Mouse (Mus musculus) ES-E14 (cell line): Measurements from ENCODE around the gene Ift122. TPM values are rescaled to one million over a fixed set of nuclear protein-coding genes. Genes with fewer than 3 reads are reported as not detected.

ENCODE experiments used
- DNase-seq: peaks from one replicate; pipeline ENCODE4 v3.0.0-alpha.2; 2013; ENCODE audit warnings: low read depth, low spot score
- H3K27ac ChIP-seq: 2 replicates; pipeline ENCODE4 v1.5.1; 2012; ENCODE audit warnings: low read depth, mild to moderate bottlenecking, low read length, moderate library complexity, mixed read lengths; ENCODE audit not compliant: poor library complexity, insufficient read depth, severe bottlenecking
- H3K36me3 ChIP-seq: 2 replicates; pipeline ENCODE4 v1.6.1; 2012; ENCODE audit warnings: mild to moderate bottlenecking, low read length, moderate library complexity, mixed read lengths; ENCODE audit not compliant: control insufficient read depth, poor library complexity, insufficient read depth, severe bottlenecking
- H3K4me1 ChIP-seq, 2 experiments: fragments of 150-350 bp in 1 of 2; sonication (generic) in 1 of 2; 2 replicates each; pipeline ENCODE4 v1.6.1; 2012; ENCODE audit warnings: low read length in 2 of 2, mild to moderate bottlenecking in 1 of 2, mixed read lengths in 1 of 2; ENCODE audit not compliant: control insufficient read depth in 2 of 2, insufficient read depth in 2 of 2, poor library complexity in 1 of 2
- H3K4me3 ChIP-seq, 2 experiments: fragments of 150-350 bp in 1 of 2; sonication (generic) in 1 of 2; 2 replicates each; pipeline ENCODE4 v1.5.1; 2012; ENCODE audit warnings: low read length in 2 of 2, low read depth in 1 of 2, mild to moderate bottlenecking in 1 of 2, mixed read lengths in 1 of 2; ENCODE audit not compliant: insufficient read depth in 1 of 2, poor library complexity in 1 of 2, severe bottlenecking in 1 of 2
- H3K9ac ChIP-seq: 2 replicates; pipeline ENCODE4 v1.6.1; 2012; ENCODE audit warnings: low read depth, mild to moderate bottlenecking, low read length, mixed read lengths; ENCODE audit not compliant: poor library complexity, insufficient read depth, severe bottlenecking
- H3K9me3 ChIP-seq: fragments of 150-350 bp; sonication (generic); 2 replicates; pipeline ENCODE4 v1.6.1; 2012; ENCODE audit warnings: low read depth, mild to moderate bottlenecking, low read length; ENCODE audit not compliant: control insufficient read depth, insufficient read depth
- CHD2 ChIP-seq: IDR thresholded peaks from 2 replicates; pipeline ENCODE4 v1.6.1; 2014; ENCODE audit warnings: mild to moderate bottlenecking, low read depth, low read length, inconsistent platforms
- HCFC1 ChIP-seq: IDR thresholded peaks from 2 replicates; pipeline ENCODE4 v1.6.1; 2012; ENCODE audit warnings: low read length, inconsistent platforms, borderline replicate concordance; ENCODE audit not compliant: insufficient read depth
- MAFK ChIP-seq: IDR thresholded peaks from 2 replicates; pipeline ENCODE4 v1.6.1; 2014; ENCODE audit warnings: mild to moderate bottlenecking, low read depth, low read length, inconsistent platforms; ENCODE audit not compliant: insufficient read depth
- ZC3H11A ChIP-seq: IDR thresholded peaks from 2 replicates; pipeline ENCODE4 v1.6.1; 2012; ENCODE audit warnings: low read depth, mild to moderate bottlenecking, inconsistent platforms, low read length, borderline replicate concordance
- ZNF384 ChIP-seq: IDR thresholded peaks from 2 replicates; pipeline ENCODE4 v1.6.1; 2012; ENCODE audit warnings: low read depth, low read length, inconsistent platforms
- in situ Hi-C, 2 experiments: fragments of 600-800 bp; cut with MboI; formaldehyde crosslinking; loops; one replicate each; pipeline ENCODE4 v1.15.1; 2025; ENCODE audit warnings: low sequenced_read_pairs in 2 of 2, inconsistent platforms in 1 of 2; ENCODE audit not compliant: unreplicated experiment in 2 of 2
- total RNA-seq: library from RNA; depleted of rRNA; stranded (reverse); fragments of 300-350 nt; gene quantifications from 2 replicates; pipeline ENCODE4 v1.2.3, GENCODE M21; 2012

Ift122 gene
- total RNA-seq, 1 experiment, result 8.5 TPM

DNA sequence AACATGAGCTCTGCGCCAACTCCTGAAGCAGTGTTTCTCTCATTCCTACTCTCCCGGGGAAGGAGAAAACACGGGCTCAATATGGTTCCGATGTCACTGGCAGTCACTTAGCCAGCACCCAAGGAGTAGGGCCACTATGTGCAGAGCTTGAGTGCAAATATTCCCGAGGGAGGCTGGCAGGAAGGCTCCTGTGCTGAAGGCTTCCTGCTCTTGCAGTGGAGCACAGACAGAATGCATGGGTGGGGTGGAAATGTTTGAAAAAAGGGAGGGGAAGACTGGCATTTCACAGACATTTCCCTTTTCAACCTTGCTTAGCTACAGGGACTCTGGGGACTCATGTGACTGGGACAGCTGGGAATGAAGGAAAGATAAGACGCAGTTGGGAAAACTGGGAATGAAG, 25.4 kb downstream of the Ift122 start:
- Histone ChIP-seq H3K36me3 (no peaks in the 10 kb centered on the region; the same call in 1 of the 2 replicates), H3K27ac (no peak overlapping the region), H3K9me3 (no peaks in the 10 kb centered on the region), H3K4me3 (no peak overlapping the region), H3K9ac (no peak overlapping the region), H3K4me1 (peaks cover 0 to 3% of the 10 kb centered on the region in 2 experiments; a peak in 1 of 4 replicates)
- TF ChIP-seq CHD2 (no peak), ZNF384 (no peak), HCFC1 (no peak), MAFK (no peak), ZC3H11A (no peak)
- in situ Hi-C loops, result no loop called here
- DNase-seq, result no peak

DNA sequence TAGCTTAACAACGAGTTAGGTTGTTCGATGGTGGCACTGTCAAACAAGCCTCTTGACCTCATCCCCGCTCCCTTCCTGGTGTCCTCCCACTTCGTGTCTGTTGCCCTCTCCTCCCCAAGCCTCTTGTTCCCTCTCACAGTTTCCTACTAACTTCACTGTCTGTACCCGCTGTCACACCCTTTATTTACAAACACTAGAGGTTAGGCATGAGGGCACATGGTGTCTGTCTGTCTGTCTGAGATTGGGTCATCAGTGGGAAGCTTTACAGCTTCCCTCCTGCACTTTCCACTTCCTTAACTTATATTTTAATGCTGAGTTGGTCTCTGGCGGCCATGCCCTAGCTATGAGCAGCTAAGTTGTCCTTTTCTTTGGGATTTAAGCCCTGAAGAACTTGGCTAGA, 26.5 kb downstream of the Ift122 start:
- DNase-seq, result no peak
- TF ChIP-seq MAFK, result no peak
- H3K4me1 ChIP-seq, result peaks cover 0 to 3% of the 10 kb centered on the region in 2 experiments; a peak in 1 of 4 replicates
- in situ Hi-C loops, result no loop called here
- H3K27ac ChIP-seq, result no peak overlapping the region
- H3K9ac ChIP-seq, result no peak overlapping the region
- H3K4me3 ChIP-seq, result no peak overlapping the region
- no peaks in the 10 kb centered on the region; the same call in 1 of the 2 replicates for H3K36me3 ChIP-seq
- H3K9me3 ChIP-seq, result no peaks in the 10 kb centered on the region

DNA sequence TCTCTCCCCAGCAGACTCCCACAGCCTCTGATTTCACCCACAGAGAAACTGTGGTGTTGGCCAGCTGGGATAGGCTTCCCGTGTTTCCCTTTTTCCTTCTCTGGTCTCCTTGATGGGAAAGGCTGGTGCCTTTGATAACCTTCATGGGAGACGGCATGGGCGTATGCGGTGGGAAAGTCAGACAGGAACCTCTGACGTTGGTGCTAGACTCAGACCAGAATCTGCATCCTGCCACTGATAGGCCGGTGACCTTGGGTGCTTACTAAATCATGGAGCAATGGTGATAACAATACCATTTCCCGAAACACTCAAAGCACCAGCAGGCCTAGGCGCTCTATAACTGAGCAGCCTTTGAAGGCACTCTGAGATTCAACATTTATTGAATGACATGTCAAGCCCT, 27.5 kb downstream of the Ift122 start:
- no peak overlapping the region for H3K4me3 ChIP-seq
- H3K9ac ChIP-seq, result no peak overlapping the region
- no peak overlapping the region for H3K27ac ChIP-seq
- TF ChIP-seq MAFK (no peak), HCFC1 (no peak), ZNF384 (no peak), ZC3H11A (no peak), CHD2 (no peak)
- H3K36me3 ChIP-seq, result no peaks in the 10 kb centered on the region; the same call in 1 of the 2 replicates
- in situ Hi-C loops, result no loop called here
- H3K4me1 ChIP-seq, result peaks cover 0 to under 1% of the 10 kb centered on the region in 2 experiments; a peak in 1 of 4 replicates
- H3K9me3 ChIP-seq, result no peaks in the 10 kb centered on the region
- DNase-seq, result no peak

DNA sequence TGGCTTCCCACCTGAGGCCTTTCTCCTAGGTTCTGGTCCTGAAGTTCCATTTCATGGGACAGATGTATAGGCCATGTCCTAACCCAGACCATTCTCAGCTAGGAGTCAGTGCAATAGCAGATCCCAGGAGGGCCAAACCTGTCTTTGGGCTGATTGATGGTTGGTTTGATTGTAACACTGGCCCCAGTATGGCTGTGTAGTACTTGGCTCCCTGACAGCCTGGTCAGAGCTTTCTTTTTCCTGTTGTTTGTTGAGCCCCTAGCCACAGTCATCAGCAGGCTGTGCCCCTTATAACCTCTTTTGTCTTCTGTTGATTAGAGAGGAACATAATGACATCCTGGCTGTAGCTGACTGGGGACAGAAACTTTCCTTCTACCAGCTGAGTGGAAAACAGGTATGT, 30.7 kb downstream of the Ift122 start:
- in situ Hi-C loops, result no loop called here
- peaks cover 3% of the 10 kb centered on the region; the same call in 1 of the 2 replicates for H3K36me3 ChIP-seq
- TF ChIP-seq HCFC1, result no peak
- TF ChIP-seq ZC3H11A, result no peak
- no peak for TF ChIP-seq MAFK
- TF ChIP-seq CHD2, result no peak
- TF ChIP-seq ZNF384, result no peak
- DNase-seq, result no peak
- peaks cover 0 to 8% of the 10 kb centered on the region in 2 experiments; a peak in 1 of 4 replicates for H3K4me1 ChIP-seq
- no peaks in the 10 kb centered on the region for H3K9me3 ChIP-seq
- no peak overlapping the region for H3K4me3 ChIP-seq
- H3K9ac ChIP-seq, result no peak overlapping the region
- no peak overlapping the region for H3K27ac ChIP-seq

DNA sequence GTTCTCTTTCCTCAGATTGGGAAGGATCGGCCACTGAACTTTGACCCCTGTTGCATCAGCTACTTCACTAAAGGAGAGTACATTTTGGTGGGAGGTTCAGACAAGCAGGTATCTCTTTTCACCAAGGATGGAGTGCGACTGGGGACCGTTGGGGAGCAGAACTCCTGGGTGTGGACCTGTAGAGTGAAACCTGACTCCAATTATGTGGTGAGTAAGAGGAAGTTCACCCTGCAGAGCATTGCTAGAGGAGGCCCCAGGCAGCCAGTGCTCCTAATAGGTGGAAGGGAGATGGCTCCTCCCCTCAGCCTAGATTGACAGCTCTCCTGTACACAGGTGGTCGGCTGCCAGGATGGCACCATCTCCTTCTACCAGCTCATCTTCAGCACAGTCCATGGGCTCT, 33.6 kb downstream of the Ift122 start:
- peaks cover 0 to 8% of the 10 kb centered on the region in 2 experiments; a peak in 1 of 4 replicates for H3K4me1 ChIP-seq
- TF ChIP-seq MAFK, result no peak
- no peak for TF ChIP-seq ZC3H11A
- no peak for TF ChIP-seq ZNF384
- no peak for TF ChIP-seq CHD2
- TF ChIP-seq HCFC1, result no peak
- no peaks in the 10 kb centered on the region for H3K9me3 ChIP-seq
- H3K9ac ChIP-seq, result peak overlapping the region; percentile 77
- H3K27ac ChIP-seq, result peak overlapping the region; percentile 89
- peak overlapping the region; percentile 50 to 56 for H3K4me3 ChIP-seq
- peaks cover 10% of the 10 kb centered on the region; the same call in 1 of the 2 replicates for H3K36me3 ChIP-seq
- in situ Hi-C loops, result no loop called here
- peak; percentile 56 for DNase-seq
